Mouse (Mus musculus): ENCODE measurements around the gene B3gnt4. TPM values are rescaled to one million over a fixed set of nuclear protein-coding genes. Genes with fewer than 3 reads are reported as not detected.
A peak's percentile ranks its signal among the peaks of the same experiment; 100 is the strongest.

The B3gnt4 gene
- 19.2 and 19.5 TPM in 2 replicates for polyA plus RNA-seq (2012; rRNA removed)

DNA sequence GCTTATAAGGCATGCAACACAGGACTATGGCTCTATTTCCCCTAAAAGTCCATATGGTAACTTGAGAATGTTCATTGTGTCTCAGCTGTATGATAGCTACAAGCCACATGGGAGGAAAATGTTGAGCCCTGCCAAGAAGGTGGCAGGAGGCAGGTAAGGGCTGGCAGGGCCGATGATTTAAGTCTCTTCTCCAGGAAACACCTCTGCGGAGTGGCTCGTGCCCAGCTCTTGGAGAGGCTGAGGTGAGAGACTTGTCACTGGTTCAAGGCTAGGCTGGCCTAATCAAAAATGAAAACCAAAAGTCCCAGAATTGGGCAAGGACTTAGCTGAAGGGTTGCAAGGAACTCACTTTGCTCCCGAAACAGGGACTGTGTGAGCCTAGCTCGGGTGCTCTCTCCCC, at the start of gene B3gnt4:
Gene B3gnt4 (plus strand): TSS at position 301 of the 400 bp plus-strand sequence.
- Histone ChIP-seq H3K4me1 (ENCODE audit: control insufficient read depth, insufficient read depth, low read length) (peaks cover 20% of the 10 kb centered on the region), H3K27ac (ENCODE audit: control insufficient read depth, insufficient read depth, low read depth, low read length) (no peak within 1 kb of the TSS; the same call in 1 of the 2 replicates), H3K27me3 (ENCODE audit: control insufficient read depth, insufficient read depth, low read length) (no peaks in the 10 kb centered on the region), H3K4me3 (ENCODE audit: control insufficient read depth, low read depth, low read length) (no peak within 1 kb of the TSS), H3K36me3 (ENCODE audit: control insufficient read depth, insufficient read depth, low read length) (no peaks in the 10 kb centered on the region; the same call in 1 of the 2 replicates)
- TF ChIP-seq CTCF (IDR thresholded peaks at IDR 0.05; ENCODE audit: control insufficient read depth, insufficient read depth, insufficient replicate concordance, low read depth, low read length) (no peak), POLR2A (IDR thresholded peaks at IDR 0.05; ENCODE audit: control insufficient read depth, low read depth, low read length) (no peak)

DNA sequence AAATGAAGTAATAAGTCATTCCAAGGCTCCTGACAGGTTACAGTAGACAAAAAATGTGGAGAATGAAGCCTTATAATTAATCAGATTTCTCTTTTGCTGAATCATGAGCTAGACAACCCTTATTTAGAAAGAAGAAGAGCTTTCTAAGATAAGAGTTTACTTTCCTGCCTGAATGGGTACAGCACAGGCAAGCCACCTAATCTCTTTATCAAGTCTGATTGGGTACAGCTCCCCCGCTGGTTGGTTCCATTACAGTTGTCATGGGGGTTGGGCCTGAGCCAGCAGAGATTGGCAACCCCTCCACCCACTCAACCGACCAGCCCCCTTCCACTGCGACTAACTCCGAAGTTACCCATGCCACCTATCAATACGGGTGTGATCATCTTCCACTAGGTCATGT, 48.8 kb upstream of the B3gnt4 start:
- H3K27me3 ChIP-seq (ENCODE audit: control insufficient read depth, insufficient read depth, low read length): no peaks in the 10 kb centered on the region
- TF ChIP-seq POLR2A (IDR thresholded peaks at IDR 0.05; ENCODE audit: control insufficient read depth, low read depth, low read length) (no peak), CTCF (IDR thresholded peaks at IDR 0.05; ENCODE audit: control insufficient read depth, insufficient read depth, insufficient replicate concordance, low read depth, low read length) (no peak)
- peaks cover 2% of the 10 kb centered on the region for H3K4me1 ChIP-seq (ENCODE audit: control insufficient read depth, insufficient read depth, low read length)
- H3K27ac ChIP-seq (ENCODE audit: control insufficient read depth, insufficient read depth, low read depth, low read length): no peak overlapping the region
- no peaks in the 10 kb centered on the region for H3K36me3 ChIP-seq (ENCODE audit: control insufficient read depth, insufficient read depth, low read length)
- H3K4me3 ChIP-seq (ENCODE audit: control insufficient read depth, low read depth, low read length): no peak overlapping the region

DNA sequence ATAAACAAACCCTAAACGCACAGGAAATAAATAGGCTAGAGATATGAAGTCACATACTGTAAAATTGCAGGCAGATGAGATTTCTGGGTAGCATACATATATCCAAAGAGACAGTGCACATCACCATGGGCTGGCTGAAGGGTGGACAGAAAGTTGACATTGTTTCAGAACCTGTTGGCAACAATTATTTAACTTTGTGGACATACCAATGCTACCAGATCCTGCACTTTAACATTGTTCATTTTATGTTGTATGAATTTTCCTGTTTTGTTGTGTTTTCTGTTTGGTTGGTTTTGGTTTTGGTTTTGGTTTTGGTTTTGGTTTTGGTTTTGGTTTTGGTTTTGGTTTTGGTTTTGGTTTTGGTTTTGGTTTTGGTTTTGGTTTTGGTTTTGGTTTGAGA, 45.6 kb upstream of the B3gnt4 start:
- Histone ChIP-seq H3K27ac (ENCODE audit: control insufficient read depth, insufficient read depth, low read depth, low read length) (no peak overlapping the region), H3K36me3 (ENCODE audit: control insufficient read depth, insufficient read depth, low read length) (no peaks in the 10 kb centered on the region), H3K27me3 (ENCODE audit: control insufficient read depth, insufficient read depth, low read length) (no peaks in the 10 kb centered on the region), H3K4me1 (ENCODE audit: control insufficient read depth, insufficient read depth, low read length) (peaks cover 2% of the 10 kb centered on the region), H3K4me3 (ENCODE audit: control insufficient read depth, low read depth, low read length) (no peak overlapping the region)
- TF ChIP-seq POLR2A (IDR thresholded peaks at IDR 0.05; ENCODE audit: control insufficient read depth, low read depth, low read length) (no peak), CTCF (IDR thresholded peaks at IDR 0.05; ENCODE audit: control insufficient read depth, insufficient read depth, insufficient replicate concordance, low read depth, low read length) (no peak)

DNA sequence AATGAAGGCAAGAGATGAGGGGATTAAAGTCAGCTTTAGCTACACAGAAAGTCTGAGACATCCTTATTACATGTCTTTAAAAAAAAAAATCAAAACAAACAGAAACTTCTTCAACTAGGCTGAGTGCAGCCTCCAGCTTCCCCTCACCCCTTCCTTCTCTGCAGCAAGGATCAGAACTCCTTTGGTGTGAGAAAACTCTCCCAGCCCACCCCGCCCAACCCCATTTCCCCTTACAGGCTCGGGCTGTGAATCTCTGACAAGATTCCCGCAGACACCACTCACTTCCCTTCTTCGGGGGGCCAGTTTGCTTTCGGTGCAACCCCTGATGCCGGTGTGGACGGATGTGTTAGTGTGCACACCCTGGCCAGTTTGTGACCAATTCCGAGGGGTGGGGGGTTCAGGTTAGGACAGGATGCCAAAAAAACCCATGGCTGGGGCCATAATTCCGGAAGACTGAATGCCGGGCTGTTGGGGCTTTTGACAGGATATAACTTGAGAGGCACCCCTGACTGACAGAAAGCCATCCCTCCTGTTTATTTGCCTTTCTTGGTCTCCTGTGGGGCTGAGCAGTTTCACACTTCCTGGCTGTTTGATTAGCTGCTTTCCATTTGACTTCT, 39.4 kb upstream of the B3gnt4 start:
- H3K27me3 ChIP-seq (ENCODE audit: control insufficient read depth, insufficient read depth, low read length): no peaks in the 10 kb centered on the region
- no peaks in the 10 kb centered on the region for H3K4me1 ChIP-seq (ENCODE audit: control insufficient read depth, insufficient read depth, low read length)
- TF ChIP-seq POLR2A (IDR thresholded peaks at IDR 0.05; ENCODE audit: control insufficient read depth, low read depth, low read length) (no peak), CTCF (IDR thresholded peaks at IDR 0.05; ENCODE audit: control insufficient read depth, insufficient read depth, insufficient replicate concordance, low read depth, low read length) (no peak)
- H3K27ac ChIP-seq (ENCODE audit: control insufficient read depth, insufficient read depth, low read depth, low read length): no peak overlapping the region
- no peaks in the 10 kb centered on the region for H3K36me3 ChIP-seq (ENCODE audit: control insufficient read depth, insufficient read depth, low read length)
- no peak overlapping the region for H3K4me3 ChIP-seq (ENCODE audit: control insufficient read depth, low read depth, low read length)

DNA sequence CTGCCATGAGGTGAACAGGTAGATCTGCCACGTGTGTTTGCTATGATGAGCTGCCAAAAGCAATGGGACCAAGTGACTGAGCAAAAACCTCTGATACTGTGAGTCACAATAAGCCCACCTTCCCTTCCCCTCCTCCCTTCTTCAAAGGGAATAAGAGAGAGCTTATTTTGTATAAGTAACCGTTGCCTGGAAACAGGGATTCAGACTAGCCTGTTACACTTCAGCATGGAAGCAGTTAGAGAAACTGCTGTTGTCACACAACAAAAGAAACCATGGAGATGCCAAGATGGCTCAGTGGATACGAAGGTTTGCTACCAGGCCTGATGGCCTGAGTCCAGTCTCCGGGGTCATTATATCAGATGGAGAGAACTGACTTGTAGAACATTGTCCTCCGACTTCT, 36.4 kb upstream of the B3gnt4 start:
- Histone ChIP-seq H3K27me3 (ENCODE audit: control insufficient read depth, insufficient read depth, low read length) (no peaks in the 10 kb centered on the region), H3K4me1 (ENCODE audit: control insufficient read depth, insufficient read depth, low read length) (no peaks in the 10 kb centered on the region), H3K36me3 (ENCODE audit: control insufficient read depth, insufficient read depth, low read length) (no peaks in the 10 kb centered on the region), H3K4me3 (ENCODE audit: control insufficient read depth, low read depth, low read length) (no peak overlapping the region), H3K27ac (ENCODE audit: control insufficient read depth, insufficient read depth, low read depth, low read length) (no peak overlapping the region)
- TF ChIP-seq POLR2A (IDR thresholded peaks at IDR 0.05; ENCODE audit: control insufficient read depth, low read depth, low read length) (no peak), CTCF (IDR thresholded peaks at IDR 0.05; ENCODE audit: control insufficient read depth, insufficient read depth, insufficient replicate concordance, low read depth, low read length) (no peak)

DNA sequence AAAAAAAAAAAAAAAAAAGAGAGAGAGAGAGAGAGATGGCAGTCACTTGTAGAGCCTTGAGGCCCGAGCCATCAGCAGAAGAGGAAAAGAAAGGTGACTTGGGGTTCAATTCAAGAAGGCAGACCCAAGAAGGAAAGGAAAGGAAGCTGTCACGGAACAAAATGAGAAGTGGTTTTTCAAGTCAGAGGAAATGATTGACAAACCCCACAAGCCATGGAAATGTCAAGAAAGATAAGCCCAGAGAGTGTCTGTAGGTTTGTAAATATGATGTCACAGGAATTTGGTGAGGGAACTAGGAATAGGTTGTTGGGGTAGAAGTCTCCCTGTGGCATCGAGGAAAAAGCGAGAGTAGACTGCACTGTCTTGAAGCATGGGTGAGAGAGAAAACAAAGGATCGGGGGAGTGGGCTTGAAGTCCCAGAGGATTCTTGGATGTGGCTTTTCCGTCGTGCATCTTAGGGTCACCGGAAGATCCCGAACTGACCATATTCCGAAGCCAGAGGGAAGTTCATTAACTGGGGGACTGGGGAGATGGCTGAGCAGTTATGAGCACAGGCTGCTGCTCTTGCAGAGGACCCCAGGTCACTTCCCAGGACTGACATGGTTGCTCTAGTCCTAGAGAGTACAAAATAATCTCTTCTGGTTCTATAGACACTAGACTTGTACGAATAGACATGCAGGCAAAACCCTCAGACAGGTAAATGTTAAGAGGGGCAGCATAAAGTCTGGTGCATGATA, 22.4 kb upstream of the B3gnt4 start:
- no peaks in the 10 kb centered on the region for H3K27me3 ChIP-seq (ENCODE audit: control insufficient read depth, insufficient read depth, low read length)
- TF ChIP-seq CTCF (IDR thresholded peaks at IDR 0.05; ENCODE audit: control insufficient read depth, insufficient read depth, insufficient replicate concordance, low read depth, low read length) (no peak), POLR2A (IDR thresholded peaks at IDR 0.05; ENCODE audit: control insufficient read depth, low read depth, low read length) (no peak)
- no peak overlapping the region for H3K27ac ChIP-seq (ENCODE audit: control insufficient read depth, insufficient read depth, low read depth, low read length)
- peaks cover 6% of the 10 kb centered on the region for H3K4me1 ChIP-seq (ENCODE audit: control insufficient read depth, insufficient read depth, low read length)
- no peak overlapping the region for H3K4me3 ChIP-seq (ENCODE audit: control insufficient read depth, low read depth, low read length)
- H3K36me3 ChIP-seq (ENCODE audit: control insufficient read depth, insufficient read depth, low read length): no peaks in the 10 kb centered on the region

DNA sequence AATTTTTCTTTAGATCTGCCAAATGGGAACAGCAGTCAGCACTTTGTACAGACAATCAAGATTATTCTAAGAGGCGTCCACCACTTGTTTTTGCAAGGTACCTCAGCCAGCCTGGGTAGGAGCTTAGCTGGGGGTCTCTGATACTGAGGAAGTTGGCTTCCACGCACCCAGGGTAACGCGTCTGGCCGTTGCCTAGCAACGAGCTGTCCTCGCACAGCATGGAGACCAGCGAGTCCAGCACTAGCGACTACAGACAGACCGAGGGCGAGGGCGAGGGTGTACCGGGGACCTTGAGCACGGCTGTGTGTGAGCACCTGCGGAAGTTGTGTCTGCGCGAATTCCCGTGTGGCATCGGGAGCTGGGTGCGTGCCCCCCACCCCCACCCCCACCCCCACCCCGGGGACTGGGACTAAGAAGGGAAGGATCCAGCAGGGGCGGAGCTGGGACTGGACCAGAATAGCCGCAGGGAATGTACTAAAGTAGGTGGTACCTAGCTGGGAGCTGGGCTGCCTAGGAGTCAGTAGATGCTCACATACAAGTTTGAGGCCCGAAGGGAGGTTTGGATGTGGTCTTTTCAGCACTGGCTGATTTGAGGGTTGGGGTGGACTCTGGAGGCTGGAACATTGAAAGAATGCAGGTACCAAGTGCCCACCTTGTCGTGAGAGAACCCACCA, 21.0 kb upstream of the B3gnt4 start, which contains the start of the genes Lrrc43 and Il31:
Gene Lrrc43 (plus strand): TSS at position 194 of the 674 bp plus-strand sequence.
Gene Il31 (minus strand): TSS at position 378 of the 674 bp plus-strand sequence.
- Histone ChIP-seq H3K27me3 (ENCODE audit: control insufficient read depth, insufficient read depth, low read length) (no peaks in the 10 kb centered on the region), H3K27ac (ENCODE audit: control insufficient read depth, insufficient read depth, low read depth, low read length) (no peak within 1 kb of the TSS), H3K4me1 (ENCODE audit: control insufficient read depth, insufficient read depth, low read length) (peaks cover 6% of the 10 kb centered on the region), H3K4me3 (ENCODE audit: control insufficient read depth, low read depth, low read length) (peak within 1 kb of the TSS; percentile 86), H3K36me3 (ENCODE audit: control insufficient read depth, insufficient read depth, low read length) (no peaks in the 10 kb centered on the region)
- TF ChIP-seq POLR2A (IDR thresholded peaks at IDR 0.05; ENCODE audit: control insufficient read depth, low read depth, low read length): peak; percentile 84; the same call in 1 of the 2 replicates
- TF ChIP-seq CTCF (IDR thresholded peaks at IDR 0.05; ENCODE audit: control insufficient read depth, insufficient read depth, insufficient replicate concordance, low read depth, low read length): no peak

Data from testis, adult 2 months (tissue).